Mouse (Mus musculus): ENCODE data around the gene Ropn1l.

Gene Ropn1l

DNA sequence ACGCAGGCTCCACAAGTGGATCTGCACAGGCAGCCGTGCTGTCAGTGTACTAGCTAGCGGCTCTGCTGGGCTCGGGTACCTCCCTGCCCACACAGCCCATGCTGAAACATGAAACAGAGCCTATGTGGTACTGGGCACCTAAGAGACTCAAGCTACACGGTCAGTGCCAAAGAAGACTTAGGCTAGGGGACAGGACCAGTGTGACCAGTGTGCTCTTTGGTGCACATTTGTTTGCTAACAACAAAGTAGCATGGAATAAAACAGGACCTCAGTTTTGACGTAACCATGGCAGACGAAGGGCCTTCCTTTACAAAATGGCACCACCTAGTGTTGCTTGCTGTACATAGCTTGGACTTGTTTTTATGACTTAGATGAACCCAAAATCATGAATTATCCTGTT, 6.4 kb downstream of the Ropn1l start:
- DNase-seq (ENCODE audit: low read depth, low spot score): no peak

GRCm38 (mm10) chr15:31442698-31443097, 10.8 kb downstream of the Ropn1l start:
- DNase-seq (ENCODE audit: low read depth, low spot score): no peak

GRCm38 (mm10) chr15:31441996-31442395, 11.5 kb downstream of the Ropn1l start:
- DNase-seq (ENCODE audit: low read depth, low spot score): no peak

GRCm38 (mm10) chr15:31436811-31437210, 16.7 kb downstream of the Ropn1l start:
- DNase-seq (ENCODE audit: low read depth, low spot score): no peak

DNA sequence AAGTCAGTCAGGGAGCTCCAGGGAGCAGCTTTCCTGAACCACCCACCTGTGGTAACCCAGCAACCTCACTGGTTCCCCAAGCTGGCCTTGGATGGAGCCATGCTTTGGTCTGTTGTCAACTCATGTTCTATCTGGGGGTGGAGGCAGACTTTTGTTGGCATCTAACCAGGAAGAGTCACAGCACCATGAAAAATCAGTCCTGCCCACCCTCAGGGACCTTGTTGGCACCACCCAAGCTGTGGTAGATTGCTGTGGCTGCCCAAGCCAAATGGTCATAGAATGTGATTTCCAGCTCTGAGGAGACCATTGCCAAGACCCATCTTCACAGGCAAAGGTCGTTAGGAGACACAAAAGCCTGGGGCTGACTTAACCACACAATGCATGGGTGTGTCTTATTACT, 17.5 kb downstream of the Ropn1l start:
- DNase-seq (ENCODE audit: low read depth, low spot score): no peak

DNA sequence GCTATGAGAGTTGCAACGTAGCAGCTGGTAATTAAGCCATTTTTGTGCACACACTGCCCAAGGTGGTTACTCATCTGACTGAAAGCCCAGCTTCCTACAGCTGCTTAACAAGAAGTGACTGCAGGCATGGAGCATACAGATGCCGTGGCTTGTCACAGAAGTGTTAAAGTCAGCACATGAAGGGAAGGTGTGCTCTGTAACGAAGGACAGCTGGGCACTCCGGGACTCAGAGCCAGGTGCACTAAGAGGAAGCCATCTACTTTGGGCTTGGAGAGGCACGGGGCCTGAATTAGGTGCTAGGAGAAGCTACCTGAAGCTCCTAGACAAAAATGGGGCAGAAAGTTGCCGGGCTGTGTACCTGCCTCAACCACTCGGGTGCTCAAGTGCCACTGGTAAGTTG, 19.8 kb downstream of the Ropn1l start:
- DNase-seq (ENCODE audit: low read depth, low spot score): no peak

- no peak for DNase-seq (ENCODE audit: low read depth, low spot score)
Measured at GRCm38 (mm10) chr15:31431847-31432246, 21.7 kb downstream of the Ropn1l start.

DNA sequence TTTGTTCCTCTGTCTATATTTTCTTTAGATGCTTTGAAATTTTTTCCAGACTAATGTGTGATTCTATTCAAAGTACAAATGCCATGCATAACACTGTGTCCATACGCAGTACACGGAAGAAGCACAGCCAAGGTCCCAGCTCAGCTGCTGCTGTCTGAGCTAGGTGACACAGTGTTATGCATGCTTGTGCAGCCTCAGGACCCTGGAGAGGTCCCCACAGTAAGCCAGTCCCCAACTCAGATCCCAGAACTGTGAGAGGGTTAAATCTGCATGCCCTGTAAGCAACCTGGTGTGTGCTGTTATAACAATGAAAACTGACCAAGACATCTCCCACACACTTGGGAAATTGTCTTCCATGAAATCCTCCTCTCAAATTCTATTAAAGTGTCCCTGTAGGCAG, 23.5 kb downstream of the Ropn1l start:
- DNase-seq (ENCODE audit: low read depth, low spot score): no peak

GRCm38 (mm10) chr15:31429429-31429828, 24.1 kb downstream of the Ropn1l start:
- no peak for DNase-seq (ENCODE audit: low read depth, low spot score)

DNA sequence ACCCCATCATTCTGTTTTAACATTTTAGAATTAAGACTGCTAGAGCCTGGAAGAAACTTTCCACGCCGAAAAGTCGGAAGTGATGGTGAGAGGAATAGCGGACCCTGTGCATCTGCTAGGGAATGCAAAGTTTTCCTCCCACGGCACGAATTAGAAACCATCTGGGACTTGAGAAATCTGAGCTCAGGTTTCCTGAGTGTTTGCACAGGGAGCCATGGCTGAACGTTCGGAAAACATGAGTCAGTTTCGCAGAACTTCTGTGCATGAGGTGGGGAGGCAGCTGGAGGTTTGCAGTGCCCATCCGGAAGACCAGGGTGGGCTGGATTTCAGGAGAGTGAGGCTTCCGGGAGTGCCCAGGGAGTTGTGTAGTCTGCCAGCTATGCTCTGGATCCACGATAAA, 25.0 kb downstream of the Ropn1l start:
- DNase-seq (ENCODE audit: low read depth, low spot score): no peak

- no peak for DNase-seq (ENCODE audit: low read depth, low spot score)
Measured at GRCm38 (mm10) chr15:31427390-31427789, 26.1 kb downstream of the Ropn1l start.

GRCm38 (mm10) chr15:31426066-31426706, 27.4 kb downstream of the Ropn1l start:
- DNase-seq (ENCODE audit: low read depth, low spot score): no peak

- no peak for DNase-seq (ENCODE audit: low read depth, low spot score)
Measured at GRCm38 (mm10) chr15:31422649-31423369, 30.7 kb downstream of the Ropn1l start.

GRCm38 (mm10) chr15:31419037-31419436, 34.5 kb downstream of the Ropn1l start:
- DNase-seq (ENCODE audit: low read depth, low spot score): no peak

DNA sequence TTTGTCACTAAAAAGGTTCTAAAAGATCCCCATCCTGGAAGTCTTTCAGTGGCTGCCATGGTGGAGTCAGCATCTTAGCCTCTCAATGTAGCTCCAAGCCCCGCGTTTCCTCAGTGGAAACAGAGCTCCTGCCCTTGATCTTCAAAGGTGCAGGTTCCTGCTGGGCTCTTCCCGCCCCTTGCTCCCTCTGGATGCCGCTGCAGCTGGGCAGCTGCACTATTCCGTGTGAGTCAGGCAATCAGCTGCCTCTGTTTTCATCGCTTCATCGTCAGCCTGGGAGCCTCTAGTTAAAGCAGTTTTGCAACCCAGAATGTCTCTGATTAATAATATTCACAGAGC, 34.9 kb downstream of the Ropn1l start:
- no peak for DNase-seq (ENCODE audit: low read depth, low spot score)

DNA sequence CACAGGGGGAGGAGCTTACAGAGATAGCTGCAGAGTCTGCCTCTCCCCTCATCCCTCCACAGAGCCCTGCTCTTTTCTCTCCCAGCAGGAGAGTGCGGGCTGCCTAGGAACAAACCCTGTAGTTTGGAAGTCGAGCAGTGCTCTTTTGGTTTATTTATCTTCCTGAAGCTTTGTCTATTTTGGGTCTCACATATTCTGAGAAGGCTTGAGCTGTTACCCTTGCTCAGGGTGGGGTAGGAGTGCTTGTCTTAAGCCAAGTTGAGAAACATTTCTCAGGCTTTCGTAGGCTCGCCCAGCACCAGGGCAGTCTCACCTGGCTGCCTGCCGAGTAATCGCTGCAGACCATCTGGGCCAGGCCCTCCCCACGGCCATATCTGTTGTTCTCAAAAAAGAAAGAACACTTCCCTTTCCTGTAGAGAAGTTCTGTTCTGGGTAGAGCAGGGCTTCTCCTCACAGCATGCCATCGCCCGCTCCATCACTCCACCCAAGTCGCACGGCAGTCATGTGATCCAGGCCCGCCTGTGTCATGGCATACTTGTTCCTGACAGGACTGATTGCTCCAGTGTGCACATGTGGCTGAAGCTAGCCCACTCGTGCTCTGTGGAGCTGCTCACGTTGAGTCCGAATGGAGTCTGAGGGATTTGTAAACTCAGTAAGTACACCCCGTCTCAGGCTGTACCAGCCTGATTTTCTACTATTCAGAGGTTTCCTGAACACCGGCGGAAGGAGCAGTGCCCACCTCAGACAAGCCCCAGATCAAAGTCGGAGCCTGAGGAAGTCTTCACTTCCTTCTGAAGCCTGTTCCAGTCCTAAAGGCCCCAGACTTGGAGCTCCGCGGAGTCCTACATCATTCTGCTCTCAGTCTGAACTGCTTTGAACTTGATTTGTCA, 35.5 kb downstream of the Ropn1l start:
- no peak for DNase-seq (ENCODE audit: low read depth, low spot score)

GRCm38 (mm10) chr15:31417409-31417795, 36.1 kb downstream of the Ropn1l start:
- DNase-seq (ENCODE audit: low read depth, low spot score): no peak

DNA sequence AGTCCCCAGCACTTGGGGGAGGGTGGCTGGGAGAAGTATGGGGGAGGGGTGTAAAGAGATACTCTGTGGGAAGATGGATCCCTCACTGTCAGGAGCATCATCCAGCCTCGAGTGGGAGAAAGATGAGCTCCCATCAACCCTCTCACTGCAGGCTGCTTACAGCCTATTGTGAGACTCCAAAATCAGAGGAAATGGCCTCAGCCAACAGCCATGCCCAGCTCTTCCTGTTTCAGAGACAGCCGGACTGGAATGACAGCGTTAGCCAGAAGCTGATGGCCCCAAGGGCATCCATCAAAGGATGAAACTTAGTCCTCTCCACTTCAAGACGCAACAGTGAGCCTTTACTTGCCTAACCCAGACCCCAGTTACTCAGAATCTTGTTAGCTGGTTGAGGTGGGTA, 38.4 kb downstream of the Ropn1l start:
- DNase-seq (ENCODE audit: low read depth, low spot score): no peak

DNA sequence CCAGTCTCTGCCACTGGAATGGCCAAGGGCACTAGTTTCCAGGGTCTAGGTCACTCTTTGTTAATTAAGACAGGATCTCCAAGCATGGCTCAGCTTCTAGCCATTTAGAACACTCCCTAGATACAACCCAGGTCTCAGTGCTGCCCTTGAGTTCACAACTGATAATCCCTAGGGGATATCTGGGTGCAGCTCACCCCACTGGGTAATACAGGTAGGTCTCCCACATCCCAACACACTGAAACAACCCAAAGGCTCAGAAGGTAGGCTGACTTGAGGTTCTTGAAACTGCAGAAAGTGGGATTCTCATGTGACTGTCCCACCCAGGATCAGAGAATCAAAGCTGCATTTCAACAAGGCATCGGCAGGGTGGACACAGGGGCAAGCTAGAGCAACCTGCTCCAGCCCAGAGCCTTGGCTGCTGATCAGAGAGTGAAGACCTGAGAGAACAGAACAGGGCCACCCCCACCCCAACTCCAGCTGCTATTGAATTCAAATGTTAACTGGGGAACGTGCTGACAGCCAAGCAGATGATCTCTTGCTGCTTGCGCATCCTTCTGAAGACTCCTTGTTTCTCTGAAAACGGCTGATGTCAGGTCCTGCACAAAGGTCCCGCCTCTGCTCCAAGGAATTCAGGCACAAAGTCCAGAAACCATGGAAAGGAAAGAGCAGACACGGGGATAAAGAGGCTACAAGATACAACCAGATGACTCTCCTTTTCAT, 39.2 kb downstream of the Ropn1l start:
- DNase-seq (ENCODE audit: low read depth, low spot score): no peak

- DNase-seq (ENCODE audit: low read depth, low spot score): no peak
Measured at GRCm38 (mm10) chr15:31413662-31414061, 39.9 kb downstream of the Ropn1l start.

- no peak for DNase-seq (ENCODE audit: low read depth, low spot score)
Measured at GRCm38 (mm10) chr15:31412933-31413332, 40.6 kb downstream of the Ropn1l start.

DNA sequence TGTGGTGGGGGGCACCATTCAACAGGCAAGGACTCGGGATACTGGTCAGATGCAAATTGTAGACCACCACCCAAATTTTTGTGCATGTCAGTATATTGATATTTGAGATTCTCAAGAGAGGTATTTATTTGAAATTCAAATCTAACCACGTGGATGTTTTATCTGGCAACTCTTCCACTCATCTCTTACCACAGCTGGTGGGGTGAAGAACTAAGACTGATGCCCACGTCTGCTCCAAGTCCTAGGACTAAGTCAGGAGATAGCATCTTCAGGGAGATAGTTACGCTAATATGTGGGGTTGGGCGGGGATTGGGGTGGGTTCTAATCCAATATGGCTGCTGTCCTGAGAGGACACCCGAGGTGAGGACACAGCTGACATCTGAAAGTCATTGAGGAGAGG, 41.1 kb downstream of the Ropn1l start:
- DNase-seq (ENCODE audit: low read depth, low spot score): no peak

All from WW6 (cell line).